Mouse (Mus musculus) right cerebral cortex, postnatal 4 days (tissue): ENCODE measurements around the gene Tmprss4.

Experiments
- DNase-seq: peaks from one replicate; pipeline ENCODE4 v3.0.0-alpha.2; 2022

Gene Tmprss4

GRCm38 (mm10) chr9:45196125-45196830, 7.6 kb downstream of the Tmprss4 start:
- no peak for DNase-seq

- no peak for DNase-seq
These were observed 8.4 kb downstream of the Tmprss4 start for GRCm38 (mm10) chr9:45195468-45195867.

- no peak for DNase-seq
These were observed 14.2 kb downstream of the Tmprss4 start for GRCm38 (mm10) chr9:45189661-45190174.

GRCm38 (mm10) chr9:45188570-45189563, 15.0 kb downstream of the Tmprss4 start:
- no peak for DNase-seq

GRCm38 (mm10) chr9:45185250-45185649, 18.6 kb downstream of the Tmprss4 start:
- no peak for DNase-seq

GRCm38 (mm10) chr9:45183266-45183665, 20.6 kb downstream of the Tmprss4 start:
- DNase-seq = no peak

- no peak for DNase-seq
These were observed 21.4 kb downstream of the Tmprss4 start for GRCm38 (mm10) chr9:45182521-45182920.

- no peak for DNase-seq
These were observed 22.1 kb downstream of the Tmprss4 start, which contains the start of gene BC049352 for GRCm38 (mm10) chr9:45181770-45182169. Gene BC049352 (plus strand): TSS chr9:45182007.

- no peak for DNase-seq
These were observed 24.6 kb downstream of the Tmprss4 start for GRCm38 (mm10) chr9:45179282-45179681.

- no peak for DNase-seq
These were observed 30.4 kb downstream of the Tmprss4 start for GRCm38 (mm10) chr9:45173475-45173874.

- DNase-seq = no peak
These were observed 32.8 kb downstream of the Tmprss4 start for GRCm38 (mm10) chr9:45171073-45171610.

GRCm38 (mm10) chr9:45170150-45170549, 33.7 kb downstream of the Tmprss4 start:
- no peak for DNase-seq

- DNase-seq = no peak
These were observed 36.0 kb downstream of the Tmprss4 start for GRCm38 (mm10) chr9:45167903-45168302.

- no peak for DNase-seq
These were observed 50.5 kb downstream of the Tmprss4 start for GRCm38 (mm10) chr9:45153361-45153760.

GRCm38 (mm10) chr9:45150933-45151332, 53.0 kb downstream of the Tmprss4 start:
- DNase-seq = no peak

GRCm38 (mm10) chr9:45146267-45146597, 57.7 kb downstream of the Tmprss4 start:
- peak; percentile 83 for DNase-seq

- no peak for DNase-seq
These were observed 58.2 kb downstream of the Tmprss4 start for GRCm38 (mm10) chr9:45145533-45146266.

- no peak for DNase-seq
These were observed 61.2 kb downstream of the Tmprss4 start for GRCm38 (mm10) chr9:45142686-45143085.

- DNase-seq = no peak
These were observed 62.9 kb downstream of the Tmprss4 start for GRCm38 (mm10) chr9:45140945-45141344.

GRCm38 (mm10) chr9:45139082-45139481, 64.8 kb downstream of the Tmprss4 start:
- DNase-seq = no peak

- peak; percentile 35 for DNase-seq
These were observed 65.5 kb downstream of the Tmprss4 start, which contains the start of gene Scn4b for GRCm38 (mm10) chr9:45138191-45139032. Gene Scn4b (plus strand): TSS chr9:45138395.
